Mouse (Mus musculus): ENCODE measurements around the gene Xndc1.

DNA sequence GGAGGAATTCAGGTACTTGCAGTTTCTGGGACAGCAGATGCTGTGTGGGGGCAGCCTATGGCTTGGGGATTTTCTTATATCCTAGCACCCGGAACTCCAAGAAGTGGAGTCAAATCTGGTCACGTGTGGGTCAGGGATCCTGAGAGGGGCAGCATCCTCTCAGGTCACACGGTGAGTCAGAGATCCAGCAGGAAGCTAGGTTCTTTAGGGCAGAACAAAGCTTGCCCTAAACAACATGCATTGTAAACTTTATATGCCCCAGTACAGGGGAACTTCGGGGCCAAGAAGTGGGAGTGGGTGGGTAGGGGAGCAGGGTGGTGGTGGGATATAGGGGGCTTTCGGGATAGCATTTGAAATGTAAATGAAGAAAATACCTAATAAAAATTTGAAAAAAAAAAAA is 35.6 kb downstream of the Xndc1 start:
- TF ChIP-seq CTCF (conservative IDR thresholded peaks at IDR 0.05; ENCODE audit: low read length) (no peak), NANOG (IDR thresholded peaks at IDR 0.05; ENCODE audit: borderline replicate concordance, low read length) (no peak)

Data from E14TG2a.4 (cell line).